ENCODE assay signal across 10 mouse cellular contexts in the genomic region with DNA sequence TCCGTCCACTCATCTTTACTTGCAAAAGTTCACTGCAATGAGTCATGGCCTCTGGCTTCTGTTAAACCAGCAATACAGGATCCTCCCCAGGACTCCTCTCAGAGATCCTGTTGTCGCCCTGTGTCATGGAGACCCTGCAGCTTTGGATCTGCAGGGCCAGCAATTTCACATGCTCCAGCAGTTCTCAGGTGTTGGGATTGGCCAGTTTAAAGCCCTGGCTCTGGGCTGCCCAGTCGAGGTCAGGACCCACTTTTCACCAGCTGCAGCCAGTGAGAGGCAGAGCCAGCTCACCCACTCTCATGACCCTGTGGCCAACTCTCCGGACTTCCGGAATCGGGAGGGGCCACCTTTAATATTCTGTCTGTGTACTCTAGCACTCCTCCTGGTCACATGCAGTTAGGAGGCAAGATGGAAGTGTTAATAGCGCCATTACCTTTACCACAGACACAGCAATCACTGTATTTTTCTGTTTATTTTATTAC. TPM values are rescaled to one million over a fixed set of nuclear protein-coding genes. Genes with fewer than 3 reads are reported as not detected.
DNase-seq lines count a peak whose midpoint lies in the region; ATAC-seq lines count a peak whose summit lies in the region.
"Had no signal": no experiment of that assay in that cellular context is flagged by ENCODE, and none has a peak within 500 bp of the region (broad histone marks: within the 10 kb centered on the region; RNA-seq: fewer than 3 reads in every experiment).

No protein-coding gene starts in this region.

- DNase-seq in embryonic facial prominence, embryonic 10.5 days (ENCODE audit: low spot score) = no peak
- peak; percentile 59 for DNase-seq in adrenal gland, postnatal 14 days
- DNase-seq in lung, postnatal 4 days = peak; percentile 20 to 29
- no peak for DNase-seq in B cell, adult 2 months
- DNase-seq in cerebellum, adult 18-20 months = no peak
- DNase-seq in layer of hippocampus, adult 18-20 months (ENCODE audit: low spot score in 2 of 2) = no peak

- no peaks in the 10 kb centered on the region for H3K36me3 ChIP-seq in embryonic facial prominence, embryonic 13.5 days
- no peaks in the 10 kb centered on the region for H3K36me3 ChIP-seq in embryonic facial prominence, embryonic 10.5 days (replicated peaks)
- H3K36me3 ChIP-seq in intestine, embryonic 15.5 days = no peaks in the 10 kb centered on the region
- H3K36me3 ChIP-seq: embryonic facial prominence, embryonic 15.5 days had no signal

- no peaks in the 10 kb centered on the region; the same call in 1 of the 2 replicates for H3K4me1 ChIP-seq in embryonic facial prominence, embryonic 13.5 days
- no peaks in the 10 kb centered on the region for H3K4me1 ChIP-seq in embryonic facial prominence, embryonic 10.5 days
- no peaks in the 10 kb centered on the region for H3K4me1 ChIP-seq in intestine, embryonic 15.5 days (replicated peaks)
- H3K4me1 ChIP-seq: embryonic facial prominence, embryonic 15.5 days had no signal

- 0 out of 2 replicates have a peak overlapping the region, but pooled peaks have one; percentile 13 for H3K27ac ChIP-seq in embryonic facial prominence, embryonic 13.5 days
- no peak overlapping the region for H3K27ac ChIP-seq in embryonic facial prominence, embryonic 10.5 days (replicated peaks)
- H3K27ac ChIP-seq in intestine, embryonic 15.5 days = no peak overlapping the region
- H3K27ac ChIP-seq: embryonic facial prominence, embryonic 15.5 days; hindbrain, postnatal 0 days had no signal

- no peak overlapping the region for H3K4me3 ChIP-seq in embryonic facial prominence, embryonic 13.5 days
- H3K4me3 ChIP-seq in embryonic facial prominence, embryonic 10.5 days = no peak overlapping the region
- H3K4me3 ChIP-seq in intestine, embryonic 15.5 days (replicated peaks) = no peak overlapping the region
- H3K4me3 ChIP-seq: embryonic facial prominence, embryonic 15.5 days had no signal

- no peak overlapping the region for H3K4me2 ChIP-seq in embryonic facial prominence, embryonic 13.5 days
- no peak overlapping the region for H3K4me2 ChIP-seq in intestine, embryonic 15.5 days (replicated peaks)
- H3K4me2 ChIP-seq: embryonic facial prominence, embryonic 15.5 days had no signal

- no peak overlapping the region for H3K9ac ChIP-seq in embryonic facial prominence, embryonic 13.5 days
- H3K9ac ChIP-seq in intestine, embryonic 15.5 days = no peak overlapping the region
- H3K9ac ChIP-seq: embryonic facial prominence, embryonic 15.5 days had no signal

- H3K27me3 ChIP-seq in embryonic facial prominence, embryonic 13.5 days = no peaks in the 10 kb centered on the region; the same call in 1 of the 2 replicates
- peaks cover 7% of the 10 kb centered on the region; the same call in 1 of the 2 replicates for H3K27me3 ChIP-seq in embryonic facial prominence, embryonic 10.5 days (replicated peaks; ENCODE audit: low read depth, poor library complexity, severe bottlenecking)
- no peaks in the 10 kb centered on the region for H3K27me3 ChIP-seq in intestine, embryonic 15.5 days (replicated peaks)
- H3K27me3 ChIP-seq: embryonic facial prominence, embryonic 15.5 days had no signal

- no peak for ATAC-seq in embryonic facial prominence, embryonic 13.5 days (ENCODE audit: insufficient number of reproducible peaks, insufficient read depth, low FRiP score, low TSS enrichment, low read depth)
- peak; percentile 71 for ATAC-seq in intestine, embryonic 15.5 days
- ATAC-seq: hindbrain, postnatal 0 days had no signal

- WGBS in embryonic facial prominence, embryonic 13.5 days = 66% methylated on average over 7 of the region's 7 CpGs
- 78% methylated on average over 7 of the region's 7 CpGs for WGBS in embryonic facial prominence, embryonic 10.5 days
- WGBS in intestine, embryonic 15.5 days = 51% methylated on average over 7 of the region's 7 CpGs

- no peaks in the 10 kb centered on the region for H3K9me3 ChIP-seq in embryonic facial prominence, embryonic 13.5 days
- no peaks in the 10 kb centered on the region for H3K9me3 ChIP-seq in embryonic facial prominence, embryonic 10.5 days
- H3K9me3 ChIP-seq in intestine, embryonic 15.5 days = no peaks in the 10 kb centered on the region
- H3K9me3 ChIP-seq: embryonic facial prominence, embryonic 15.5 days had no signal

RNA-seq across cellular contexts. Expression of gene Slc7a3, which starts 40.7 kb away (rescaled TPM):
- polyA plus RNA-seq in embryonic facial prominence, embryonic 13.5 days (2015; fragmentation: Nextera tagmentation; extraction: Ambion mirVana) = 1.6 TPM in 2 replicates
- 0.92 and 1.2 TPM in 2 replicates for polyA plus RNA-seq in embryonic facial prominence, embryonic 10.5 days (2016; fragmentation: Nextera tagmentation; extraction: Ambion mirVana)
- total RNA-seq in adrenal gland, postnatal 14 days (2021) = 0.48 and 0.64 TPM in 2 replicates
- 1.5 and 1.6 TPM in 2 replicates for polyA plus RNA-seq in intestine, embryonic 15.5 days (2015; fragmentation: Nextera tagmentation; extraction: Ambion mirVana)
- 1 to 10 TPM; 5.6 to 6.9 TPM for total RNA-seq in layer of hippocampus, adult 18-20 months (2021)

Comparison
In these comparisons a context has a peak if more than half of its experiments do, and no peak if none do; other contexts are left out.
1. DNase-seq: peak in adrenal gland, postnatal 14 days (single experiment) and lung, postnatal 4 days (2 of 2); none in embryonic facial prominence, embryonic 10.5 days (single experiment), B cell, adult 2 months (0 of 2), cerebellum, adult 18-20 months (0 of 2) and layer of hippocampus, adult 18-20 months (0 of 2).